Mouse (Mus musculus) spleen, postnatal 14 days (tissue): ENCODE data around the gene Cd244a.

ENCODE experiments used
- DNase-seq, 2 experiments: peaks; one replicate each; pipeline ENCODE4 v3.0.0; 2021 to 2022; ENCODE audit warnings: low spot score in 2 of 2

The Cd244a gene

DNA sequence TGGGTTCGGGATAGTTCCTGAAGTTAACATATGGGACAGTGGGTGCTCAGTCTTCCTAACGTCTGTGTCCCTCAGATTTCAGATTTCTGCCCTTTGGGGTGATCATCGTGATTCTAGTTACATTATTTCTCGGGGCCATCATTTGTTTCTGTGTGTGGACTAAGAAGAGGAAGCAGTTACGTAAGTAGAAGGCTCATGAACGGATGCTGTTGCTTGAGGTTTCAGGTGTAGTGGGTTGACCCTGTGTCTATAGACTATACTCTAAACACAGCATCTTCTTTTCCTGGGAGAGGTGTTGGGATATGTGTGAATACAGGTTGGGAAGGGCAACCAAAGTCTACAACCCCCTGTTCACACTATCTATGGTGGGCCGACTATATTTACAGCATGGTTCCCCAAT is 18.2 kb downstream of the Cd244a start:
- no peak for DNase-seq

DNA sequence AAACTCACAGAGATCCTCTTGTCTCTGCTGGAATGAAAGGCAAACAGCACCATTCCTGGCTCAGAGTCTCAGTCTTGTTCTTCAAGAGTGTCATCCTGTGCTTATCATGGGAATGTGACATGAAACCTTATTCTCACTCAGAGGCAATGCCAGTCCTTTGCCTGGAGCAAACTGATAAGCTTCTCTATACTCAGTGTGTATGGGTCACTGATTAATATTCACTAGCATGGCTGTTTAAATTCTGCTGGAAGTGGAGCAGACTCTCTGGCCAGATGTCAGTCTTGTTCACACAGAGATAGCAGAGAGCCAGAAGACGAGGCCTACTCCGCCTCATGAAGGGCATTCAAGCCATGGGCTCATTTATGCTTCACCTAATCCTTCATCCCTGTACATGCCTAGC is 25.6 kb downstream of the Cd244a start:
- no peak for DNase-seq

DNA sequence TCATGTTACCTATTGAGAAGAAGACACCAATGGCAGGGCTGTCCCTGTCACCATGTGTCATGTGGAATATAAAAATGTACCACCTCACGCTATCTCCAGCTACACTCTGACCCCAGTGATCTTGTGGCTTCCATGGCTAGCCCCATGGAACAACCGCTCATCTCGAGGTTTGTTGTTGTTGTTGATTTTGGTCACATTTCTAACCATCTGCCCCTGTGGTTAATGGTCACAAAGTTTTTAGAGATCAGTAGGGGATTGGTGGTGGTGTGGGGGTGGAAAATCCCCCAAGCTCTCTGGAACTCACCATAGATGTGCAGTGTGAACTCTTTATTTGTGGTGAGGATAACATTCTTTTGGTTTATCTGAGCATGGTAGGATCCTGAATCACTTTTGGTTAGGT is 45.7 kb downstream of the Cd244a start:
- DNase-seq: no peak

DNA sequence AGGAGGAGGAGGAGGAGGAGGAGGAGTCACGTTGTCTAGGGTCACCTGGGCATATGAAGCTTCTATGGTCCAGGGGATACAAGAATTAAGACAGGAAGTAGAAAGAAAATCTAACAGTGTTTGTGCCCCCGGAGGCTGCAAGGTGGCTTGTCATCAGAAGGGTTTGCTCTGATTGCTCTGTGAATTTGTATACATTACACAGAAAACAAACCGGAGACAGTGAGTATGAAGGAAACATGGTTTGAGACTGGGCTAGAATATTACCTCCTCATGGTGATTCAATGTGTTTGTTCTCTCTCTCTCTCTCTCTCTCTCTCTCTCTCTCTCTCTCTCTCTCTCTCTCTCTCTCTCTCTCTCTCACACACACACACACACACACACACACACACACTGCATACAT is 47.7 kb downstream of the Cd244a start:
- no peak for DNase-seq

DNA sequence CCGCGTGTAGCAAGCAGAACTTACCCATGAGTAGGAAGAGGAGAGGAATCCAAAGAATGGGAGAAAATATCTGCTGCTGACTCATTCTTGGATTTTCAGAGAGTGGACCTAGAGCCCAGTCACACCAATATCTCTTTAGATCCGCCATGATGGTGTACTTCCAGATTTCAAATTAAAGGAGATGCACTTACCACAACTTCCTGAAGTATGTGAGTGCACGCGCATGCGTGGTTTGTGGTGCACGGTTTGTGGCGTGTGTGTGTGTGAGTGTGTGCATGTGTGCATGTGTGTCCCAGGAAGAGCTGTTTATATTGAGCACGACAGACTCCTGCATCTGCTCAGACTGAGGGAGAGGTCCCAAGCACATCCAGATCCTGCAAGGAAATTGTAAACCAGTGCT is 48.2 kb downstream of the Cd244a start, which contains the start of gene Ly9:
Gene Ly9 (minus strand): TSS at position 235 of the 400 bp plus-strand sequence.
- peak; percentile 37 to 58 for DNase-seq

DNA sequence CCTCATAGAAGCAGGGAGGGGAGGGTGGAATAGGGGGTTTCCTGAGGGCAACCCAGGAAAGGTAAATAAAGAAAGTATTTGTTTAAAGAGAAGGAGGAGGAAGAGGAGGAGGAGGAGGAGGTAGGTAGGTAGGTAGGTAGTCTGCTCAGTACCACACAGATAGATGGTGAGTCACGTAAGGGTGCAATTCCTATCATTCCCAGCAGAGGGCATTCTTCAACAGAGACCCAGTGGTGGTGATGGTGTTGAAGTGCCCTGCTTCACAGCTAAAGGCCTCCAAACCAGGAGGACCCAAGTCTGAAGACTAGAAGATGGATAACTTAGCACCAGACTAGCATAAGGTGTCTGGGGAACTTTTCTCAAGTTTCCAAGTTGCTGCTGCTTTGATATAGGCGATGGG is 51.0 kb downstream of the Cd244a start:
- DNase-seq: peak in 1 of 2 experiments; percentile 49

DNA sequence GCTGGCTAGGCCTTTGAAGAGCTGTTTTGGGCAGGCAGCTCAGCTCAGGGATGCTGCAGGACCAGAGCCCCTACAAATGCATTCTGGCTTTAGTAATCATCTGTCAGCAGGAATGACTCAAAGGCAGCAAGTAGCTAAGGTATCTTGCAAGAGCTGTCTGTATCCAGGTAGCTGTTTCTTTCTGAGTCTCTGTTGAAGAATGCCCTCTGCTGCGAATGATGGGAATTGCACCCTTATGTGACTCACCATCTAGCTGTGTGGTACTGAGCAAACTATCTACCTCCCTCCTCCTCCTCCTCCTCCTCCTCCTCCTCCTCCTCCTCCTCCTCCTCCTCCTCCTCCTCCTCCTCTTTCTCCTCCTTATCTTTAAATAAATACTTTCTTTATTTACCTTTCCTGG is 51.8 kb downstream of the Cd244a start:
- DNase-seq: peak in 1 of 2 experiments; percentile 36

DNA sequence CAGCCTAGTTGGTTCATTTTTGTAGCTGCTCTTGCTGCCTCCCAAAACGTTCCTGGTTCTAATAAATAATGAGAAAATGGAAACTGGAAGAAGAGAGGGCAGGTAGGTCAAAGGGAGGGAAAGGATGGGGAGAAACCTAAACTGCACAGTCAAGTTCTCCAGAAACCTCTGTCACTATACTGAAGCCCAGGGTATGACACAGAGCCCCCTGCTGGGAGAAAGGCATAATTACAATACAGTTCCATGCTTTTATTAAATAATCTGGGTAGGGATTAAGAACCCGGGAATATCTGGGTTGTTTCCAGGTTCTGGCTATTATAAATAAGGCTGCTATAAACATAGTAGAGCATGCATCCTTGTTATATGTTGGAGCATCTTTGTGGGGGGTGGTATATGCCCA is 55.0 kb downstream of the Cd244a start:
- no peak for DNase-seq

DNA sequence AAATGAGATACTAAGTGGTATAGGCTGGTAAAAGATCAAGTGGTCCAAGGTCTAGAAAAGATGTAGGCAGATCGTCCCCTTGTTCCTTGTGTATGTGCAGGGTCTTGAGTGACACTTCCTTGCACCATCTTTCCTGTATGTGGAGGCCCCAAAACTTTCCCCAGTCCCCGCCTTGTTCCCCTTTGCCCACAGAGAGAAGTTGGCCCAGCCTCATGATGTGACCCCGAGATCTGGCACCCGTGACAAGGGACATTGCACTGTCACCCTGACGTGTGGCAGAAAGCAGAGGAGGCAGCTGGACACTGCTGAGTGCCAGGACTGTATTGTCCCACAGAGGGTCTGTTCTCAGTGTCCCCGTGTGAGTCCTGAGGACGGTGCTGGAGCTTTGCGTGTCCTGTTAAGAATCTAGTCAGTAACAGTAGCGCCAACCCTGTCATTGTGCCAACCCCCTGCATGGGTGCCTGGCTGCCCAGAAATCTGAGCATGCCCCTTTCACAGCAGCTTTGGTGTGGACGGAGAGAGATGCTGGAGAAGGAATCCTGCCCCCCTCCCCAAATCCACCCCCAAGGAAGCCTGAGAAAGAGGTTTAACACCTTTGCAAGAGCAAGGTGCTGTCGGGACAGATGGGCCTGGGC is 58.0 kb downstream of the Cd244a start:
- DNase-seq: no peak

DNA sequence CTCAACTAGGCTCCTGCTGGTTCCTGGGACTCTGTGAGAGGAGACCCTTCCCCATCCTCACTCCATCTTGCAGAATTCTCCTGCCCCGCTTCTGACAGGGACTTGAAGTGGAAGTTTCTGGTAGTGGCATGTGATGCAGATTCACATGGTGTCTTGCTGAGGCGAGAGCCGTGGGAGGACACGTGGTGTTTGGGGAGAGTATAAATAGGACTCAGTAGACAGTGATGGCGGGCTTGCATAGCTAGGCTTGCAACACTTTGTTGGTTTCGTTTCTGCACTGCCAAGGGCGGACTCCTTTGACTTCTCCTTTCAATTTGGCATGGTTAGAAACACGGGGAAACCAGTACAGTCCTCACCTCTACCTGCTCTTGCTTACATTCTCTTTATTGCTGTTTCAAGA is 60.0 kb downstream of the Cd244a start:
- peak in 1 of 2 experiments; percentile 41 for DNase-seq

DNA sequence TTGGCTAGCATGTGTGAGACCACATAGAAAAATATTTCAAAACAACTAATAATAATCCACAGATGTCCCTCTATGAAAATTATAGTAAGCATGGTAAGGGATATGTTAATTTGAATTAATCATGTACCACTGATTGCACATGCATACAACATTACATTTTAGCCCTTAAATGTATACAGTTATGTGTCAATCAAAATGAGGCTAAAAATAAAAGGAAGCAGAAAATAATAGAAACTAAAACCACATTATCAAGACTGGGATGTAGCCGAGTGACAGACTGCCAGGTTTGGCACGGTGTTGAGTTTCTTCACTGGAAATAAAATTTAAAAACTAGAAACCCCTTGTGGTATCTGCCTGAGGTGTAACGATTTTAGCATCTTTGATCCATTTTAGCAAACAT is 60.7 kb downstream of the Cd244a start:
- no peak for DNase-seq

DNA sequence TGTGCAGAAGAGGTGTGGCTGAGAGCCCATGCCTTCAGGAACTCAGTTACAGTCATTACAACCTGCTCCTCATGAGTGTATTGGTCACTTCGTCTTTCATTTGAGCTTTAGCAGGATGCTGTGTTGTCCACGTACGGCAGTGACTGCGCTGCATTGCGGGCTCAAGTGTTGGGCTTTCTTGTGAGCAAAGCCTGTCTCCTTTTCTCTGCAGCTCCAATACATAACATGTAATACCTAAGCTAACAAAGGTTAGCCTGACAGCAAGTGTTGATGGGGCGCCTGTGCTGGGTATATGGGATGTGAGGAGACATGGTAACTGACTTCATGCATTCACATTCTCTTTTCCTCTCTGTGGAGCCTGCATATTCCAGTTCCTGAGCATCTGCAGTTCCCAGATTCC is 61.1 kb downstream of the Cd244a start:
- DNase-seq: no peak

DNA sequence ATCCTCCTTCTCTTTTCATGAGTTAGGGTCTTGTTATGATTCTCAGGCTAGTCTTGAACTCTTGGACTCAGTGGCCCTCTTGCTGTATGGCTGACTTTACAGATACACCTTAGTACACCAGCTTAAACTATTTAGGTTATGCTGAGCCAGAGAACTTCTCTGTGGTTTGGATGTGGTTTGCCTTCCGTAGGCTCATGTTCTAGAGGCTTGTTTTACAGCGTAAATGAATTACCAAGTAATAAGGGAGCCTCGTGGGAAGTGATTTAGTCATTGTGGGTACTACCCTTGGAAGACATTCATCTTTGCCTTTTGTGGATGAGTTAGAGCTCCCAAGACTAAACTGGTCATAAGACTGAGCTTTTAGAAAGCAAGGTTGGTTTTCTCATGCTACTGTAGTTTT is 68.8 kb downstream of the Cd244a start:
- no peak for DNase-seq

DNA sequence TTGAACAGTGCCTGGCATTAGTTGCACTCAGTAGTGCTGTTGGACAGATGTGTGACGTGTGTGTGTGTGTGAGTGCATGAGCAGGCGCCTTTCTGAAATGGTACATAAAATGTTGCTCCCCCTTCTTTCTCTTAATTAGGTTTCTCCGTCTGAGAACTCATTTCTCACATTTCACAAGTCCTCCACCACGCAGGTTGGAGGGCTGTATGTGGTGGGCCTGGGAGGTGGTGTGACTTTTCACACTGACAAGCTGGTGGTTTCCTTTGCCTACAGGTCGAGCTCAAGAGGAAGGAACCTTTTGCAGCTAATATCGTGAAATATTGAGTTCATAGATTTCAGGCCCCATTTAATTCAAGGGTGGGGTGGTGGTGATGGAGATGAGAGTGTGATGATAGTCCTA is 70.2 kb downstream of the Cd244a start:
- no peak for DNase-seq

DNA sequence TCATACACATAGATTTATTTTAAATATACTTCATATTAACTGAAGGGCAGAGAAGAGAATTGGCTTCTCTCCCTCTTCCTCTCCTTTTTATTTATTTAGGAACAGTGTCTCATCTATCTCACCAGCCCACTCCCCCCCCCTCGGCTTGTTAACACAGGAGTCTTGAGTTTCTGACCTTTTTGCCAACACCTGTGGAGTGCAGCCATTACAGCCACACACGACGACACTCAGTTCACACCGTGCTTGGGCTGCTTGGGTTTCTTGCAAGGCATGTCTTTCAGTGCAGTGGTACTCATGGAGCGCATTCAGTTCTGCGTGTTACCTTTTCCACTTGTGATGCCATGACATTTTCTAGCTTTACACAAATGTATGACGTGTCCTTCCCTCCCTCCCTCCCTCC is 71.0 kb downstream of the Cd244a start:
- no peak for DNase-seq

DNA sequence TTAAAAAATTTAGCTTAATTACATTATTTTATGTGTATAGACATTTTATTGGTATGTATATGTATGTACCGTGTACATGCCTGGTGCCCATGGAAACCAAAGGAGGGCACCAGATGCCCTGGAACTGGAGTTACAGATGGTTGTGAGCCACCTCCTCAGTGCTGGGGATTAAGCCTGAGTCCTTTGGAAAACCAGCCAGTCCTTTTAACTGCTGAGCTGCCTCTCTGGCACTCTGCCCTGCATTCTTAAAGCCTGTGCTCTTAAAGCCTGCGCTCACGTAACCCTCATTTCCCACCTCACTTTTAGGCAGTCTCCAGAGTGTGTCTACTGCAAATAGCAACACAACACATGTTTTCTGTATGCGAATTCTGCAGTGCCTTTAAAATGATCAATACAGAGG is 71.9 kb downstream of the Cd244a start:
- DNase-seq: no peak

DNA sequence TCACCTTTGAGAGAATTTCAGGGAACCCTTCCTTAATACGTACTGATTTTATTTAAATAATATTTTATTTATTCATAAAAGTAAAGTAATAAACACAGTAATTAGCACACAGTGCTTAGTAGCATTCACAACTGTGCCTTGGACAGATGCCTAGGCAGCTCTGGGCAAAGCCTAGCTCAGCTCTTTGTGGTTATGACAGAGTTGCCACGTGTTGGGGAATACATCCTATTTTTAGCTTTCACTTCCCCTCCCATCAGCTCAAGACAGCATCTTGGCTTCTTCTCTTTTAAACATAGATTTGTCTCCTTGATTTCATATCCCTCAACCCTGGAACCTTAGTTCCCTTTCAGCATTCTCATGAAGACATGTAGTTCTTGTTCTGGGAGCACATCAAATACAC is 72.5 kb downstream of the Cd244a start:
- no peak for DNase-seq

DNA sequence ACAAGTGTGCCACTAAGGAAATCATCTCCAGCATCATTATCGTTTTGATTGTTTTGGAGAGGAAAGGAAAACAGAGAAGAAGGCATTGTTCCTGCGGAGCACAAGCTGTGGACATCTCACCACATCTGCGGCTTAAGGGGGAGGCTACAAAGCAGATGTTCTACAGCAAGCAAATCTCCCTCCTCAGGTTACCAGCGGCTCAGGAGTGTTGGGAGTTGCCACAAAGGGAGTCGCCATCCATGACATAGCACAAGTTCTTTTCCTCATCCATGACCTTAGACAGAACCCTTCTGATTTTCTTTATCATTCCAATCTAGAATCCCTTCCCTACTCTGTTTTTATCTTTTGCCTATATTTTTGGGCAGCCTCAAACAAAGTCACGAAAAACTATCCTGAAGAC is 76.7 kb downstream of the Cd244a start:
- DNase-seq: no peak

DNA sequence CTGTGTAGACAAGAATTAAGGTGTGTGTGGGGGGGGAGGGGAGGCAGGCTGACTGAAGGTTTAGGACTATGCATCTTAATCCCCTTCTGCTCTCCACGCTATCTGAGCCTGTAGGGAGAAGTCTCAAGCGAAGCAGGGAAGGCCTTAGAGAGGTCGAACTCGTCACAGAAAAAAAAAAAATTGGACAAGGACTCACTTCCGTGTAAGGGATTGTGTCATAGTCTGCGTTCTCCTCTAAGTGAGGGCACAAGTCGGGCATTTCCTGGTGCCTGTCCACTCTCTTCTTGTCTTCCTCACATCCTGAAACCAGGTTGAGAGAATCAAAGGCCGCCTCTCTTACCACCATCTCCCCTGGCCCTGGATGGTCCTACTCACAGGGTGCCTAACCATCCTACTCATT is 78.1 kb downstream of the Cd244a start:
- no peak for DNase-seq

DNA sequence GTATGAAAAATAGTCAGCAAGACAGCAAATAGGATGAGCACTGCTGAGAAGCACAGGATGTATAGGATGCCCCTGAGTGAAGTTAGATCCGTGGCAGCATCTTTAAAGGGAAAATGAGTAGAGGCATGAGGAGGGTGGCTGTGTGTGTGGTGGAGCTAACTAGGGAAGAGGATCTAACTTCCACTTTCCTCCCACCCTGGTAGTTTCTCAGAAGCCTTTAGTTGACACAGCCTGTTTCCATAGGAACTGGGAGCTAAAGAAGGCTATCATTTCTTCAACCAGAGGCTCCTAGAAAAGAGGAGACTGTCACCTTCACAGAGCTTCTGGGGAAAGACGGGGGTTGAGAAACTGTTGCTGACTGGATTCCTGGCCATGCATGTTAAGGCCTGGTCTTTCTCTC is 79.7 kb downstream of the Cd244a start:
- no peak for DNase-seq

DNA sequence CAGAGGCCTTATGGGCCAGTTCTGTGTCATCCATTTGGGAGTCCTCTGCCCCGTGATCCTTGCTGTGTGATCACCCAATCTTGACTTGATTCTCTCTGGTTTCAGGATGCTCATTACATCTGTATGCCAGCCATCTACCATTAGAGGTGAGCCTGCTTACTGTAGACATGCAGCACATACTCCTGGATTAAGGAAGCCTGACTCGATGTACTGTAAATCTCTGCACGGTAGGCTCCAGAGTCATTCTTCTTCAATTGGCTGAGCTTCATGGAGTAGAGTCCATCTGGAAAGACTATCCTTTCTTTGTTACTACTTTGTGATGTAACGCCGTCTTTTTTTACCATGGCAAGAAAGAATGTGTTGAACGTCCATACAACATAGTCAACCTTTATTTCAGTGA is 81.8 kb downstream of the Cd244a start:
- no peak for DNase-seq

DNA sequence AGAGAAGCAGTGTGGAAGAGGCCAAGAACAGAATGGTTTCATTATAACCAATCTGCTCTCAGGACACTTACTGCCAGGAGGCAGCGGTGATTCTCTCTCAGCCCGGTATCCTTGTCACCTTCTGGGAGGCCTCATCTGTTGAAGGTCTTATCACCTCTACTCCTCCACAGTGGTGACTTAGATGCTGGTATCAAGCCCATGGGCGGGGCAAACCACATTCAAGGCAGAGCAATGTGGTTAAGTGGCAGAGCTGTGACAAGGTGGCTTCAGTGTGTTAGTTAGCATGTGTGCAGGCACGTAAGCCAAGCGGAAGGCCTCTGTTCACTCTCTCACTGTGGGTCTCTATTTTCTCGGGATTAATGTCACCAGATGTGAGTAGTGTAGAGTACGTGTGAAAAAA is 84.6 kb downstream of the Cd244a start:
- DNase-seq: no peak

DNA sequence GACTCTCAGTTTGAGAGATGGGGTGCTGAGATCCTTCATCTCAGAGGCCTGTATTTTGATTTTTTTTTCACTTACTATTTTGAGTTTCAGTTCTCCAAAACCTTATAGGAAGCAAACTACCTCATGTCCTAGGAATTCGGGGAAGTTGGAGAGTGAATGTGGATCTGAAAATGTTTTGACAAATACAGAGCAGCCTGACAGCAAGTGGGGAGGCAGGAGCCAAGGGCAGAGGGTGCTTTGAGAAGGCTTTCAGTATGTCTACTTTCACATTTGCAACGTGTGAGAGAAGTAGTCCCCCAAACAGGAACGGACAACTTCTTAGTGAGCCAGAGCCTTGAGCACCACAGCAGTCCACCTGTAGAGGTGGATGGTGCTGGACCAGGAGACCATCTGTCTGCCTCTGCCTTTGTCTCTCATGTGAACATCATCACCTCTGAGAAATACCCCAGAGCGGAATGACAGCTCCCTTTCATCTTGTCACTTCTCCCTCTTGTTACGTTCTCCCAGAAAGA is 87.5 kb downstream of the Cd244a start:
- DNase-seq: no peak

DNA sequence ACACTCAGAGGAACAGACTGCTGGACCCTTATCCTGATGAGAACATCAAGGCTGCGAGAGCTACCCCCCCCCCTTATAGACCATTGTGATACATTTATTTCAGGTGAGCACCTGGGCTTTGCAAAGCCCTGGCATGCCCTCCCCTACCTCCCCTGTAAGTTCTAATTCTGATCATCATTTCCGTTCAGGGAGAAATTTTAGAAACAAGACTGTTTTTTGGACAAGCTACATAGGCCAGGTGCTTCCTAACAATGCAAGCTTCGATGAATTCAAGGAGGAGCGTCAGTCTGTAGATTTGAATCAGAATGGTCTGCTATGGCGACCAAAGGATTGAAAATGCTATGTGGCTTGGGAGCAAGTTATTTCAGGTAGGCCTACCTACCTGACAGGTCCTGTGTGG is 88.7 kb downstream of the Cd244a start:
- DNase-seq: no peak
